Mouse (Mus musculus) cortical plate, adult 2 months (tissue): Measurements from ENCODE around the gene Zfp781.
"Not testable (repeated sequence)": the region's sequence is repeated elsewhere in the genome, so short reads cannot be mapped to it uniquely, and the experiment has no call there.

Source experiments
- CTCF ChIP-seq: fragments of 200-500 bp; IDR thresholded peaks from 2 replicates; pipeline ENCODE4 v1.5.1; 2011; ENCODE audit warnings: mild to moderate bottlenecking, control low read depth, low read length; ENCODE audit not compliant: insufficient read depth; ENCODE audit errors: extremely low read depth
- POLR2A ChIP-seq: fragments of 200-500 bp; IDR thresholded peaks from 2 replicates; pipeline ENCODE4 v1.6.1; 2011; ENCODE audit warnings: mild to moderate bottlenecking, low read length, control low read depth; ENCODE audit not compliant: insufficient read depth; ENCODE audit errors: extremely low read depth

GRCm38 (mm10) chr10:81930744-81931118 lies 451 bp upstream of the Zfp781 start:
- not testable (repeated sequence) for TF ChIP-seq CTCF, POLR2A
